Mouse (Mus musculus): ENCODE measurements around the gene Hvcn1.

DNA sequence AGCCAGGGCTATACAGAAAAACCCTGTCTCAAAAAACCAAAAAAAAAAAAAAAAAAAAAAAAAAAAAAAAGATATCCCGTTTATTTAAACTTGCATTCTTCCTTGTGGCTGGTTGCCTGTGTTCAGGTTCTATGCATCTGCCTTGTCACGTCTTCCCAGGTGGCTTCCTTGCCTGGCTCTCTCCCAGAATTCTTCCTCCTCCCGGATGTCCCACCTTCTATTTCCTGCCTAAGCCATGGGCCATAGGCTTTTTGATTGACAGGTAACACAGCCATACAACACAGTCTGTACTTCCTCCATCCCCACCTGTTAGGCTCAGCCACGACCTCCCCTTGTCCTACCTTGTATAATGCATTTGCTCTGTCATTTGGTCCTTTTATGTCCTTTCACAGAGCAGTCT is at the start of gene Hvcn1:
- TF ChIP-seq CTCF (IDR thresholded peaks at IDR 0.05; ENCODE audit: low read depth, low read length) (no peak), POLR2A (IDR thresholded peaks at IDR 0.05; ENCODE audit: borderline replicate concordance, low read depth, low read length) (no peak)
